Mouse (Mus musculus) heart, postnatal 0 days (tissue): ENCODE measurements around the gene Hsd17b2. TPM values are rescaled to one million over a fixed set of nuclear protein-coding genes. Genes with fewer than 3 reads are reported as not detected.

Source experiments
- ATAC-seq: fragments of 200-750 bp; cut with Nextera tagmentation; 2 replicates; pipeline ENCODE4 v1.8.0; 2017; ENCODE audit warnings: low read depth, moderate number of reproducible peaks, moderate library complexity; ENCODE audit not compliant: insufficient read depth
- DNase-seq: peaks from one replicate; pipeline ENCODE4 v3.0.0-alpha.2; 2016; ENCODE audit warnings: low spot score
- H3K27ac ChIP-seq: fragments of 300-500 bp; sonication (generic); 2 replicates; pipeline ENCODE4 v1.5.1; 2014; ENCODE audit warnings: low read depth, mild to moderate bottlenecking
- H3K27me3 ChIP-seq: fragments of 300-500 bp; sonication (generic); 2 replicates; pipeline ENCODE4 v1.6.1; 2014; ENCODE audit warnings: low read length, mixed read lengths; ENCODE audit not compliant: control insufficient read depth, insufficient read depth
- H3K36me3 ChIP-seq: fragments of 300-500 bp; sonication (generic); replicated peaks from 2 replicates; pipeline ENCODE4 v1.6.1; 2014; ENCODE audit warnings: low read length, mixed read lengths; ENCODE audit not compliant: control insufficient read depth, insufficient read depth
- H3K4me1 ChIP-seq: fragments of 300-500 bp; sonication (generic); 2 replicates; pipeline ENCODE4 v1.6.1; 2014; ENCODE audit warnings: antibody characterized with exemption; ENCODE audit not compliant: control insufficient read depth, insufficient read depth
- H3K4me2 ChIP-seq: fragments of 300-500 bp; sonication (generic); 2 replicates; pipeline ENCODE4 v1.6.1; 2014; ENCODE audit warnings: low read depth, mild to moderate bottlenecking, low read length, moderate library complexity
- H3K4me3 ChIP-seq: fragments of 300-500 bp; sonication (generic); 2 replicates; pipeline ENCODE4 v1.5.1; 2014; ENCODE audit warnings: low read depth, low read length
- H3K9ac ChIP-seq: fragments of 300-500 bp; sonication (generic); replicated peaks from 2 replicates; pipeline ENCODE4 v1.6.1; 2014; ENCODE audit warnings: low read depth, low read length, mixed read lengths
- H3K9me3 ChIP-seq: fragments of 300-500 bp; sonication (generic); replicated peaks from 2 replicates; pipeline ENCODE4 v1.6.1; 2016; ENCODE audit warnings: low read length; ENCODE audit not compliant: control insufficient read depth
- CTCF ChIP-seq: IDR thresholded peaks from 2 replicates; pipeline ENCODE4 v1.5.1; 2016; ENCODE audit warnings: antibody characterized with exemption, control low read depth, low read depth
- EP300 ChIP-seq: IDR thresholded peaks from 2 replicates; pipeline ENCODE4 v1.6.1; 2016; ENCODE audit warnings: antibody characterized with exemption, low read depth
- WGBS: fragments of 180-500 bp; shearing (Covaris S2); extraction: QIAGEN DNeasy Blood & Tissue Kit; methylation state at CpG from one replicate; pipeline ENCODE4 v1.1.7; 2014; 5-methylcytosine and 5-hydroxymethylcytosine counted together
- polyA plus RNA-seq: library from polyadenylated mRNA; unstranded; fragments of >200 nt; fragmentation: Nextera tagmentation; extraction: Ambion mirVana; gene quantifications from 2 replicates; pipeline ENCODE4 v1.2.1, GENCODE M21; 2015
- total RNA-seq: library from RNA; depleted of rRNA; stranded (reverse); fragments of >200 nt; gene quantifications from 2 replicates; pipeline ENCODE4 v1.2.3, GENCODE M21; 2014; ENCODE audit warnings: low replicate concordance

Hsd17b2 gene
- total and polyA plus RNA-seq, 2 experiments from 2014 or later: 2.3 TPM; not detected in 1

DNA sequence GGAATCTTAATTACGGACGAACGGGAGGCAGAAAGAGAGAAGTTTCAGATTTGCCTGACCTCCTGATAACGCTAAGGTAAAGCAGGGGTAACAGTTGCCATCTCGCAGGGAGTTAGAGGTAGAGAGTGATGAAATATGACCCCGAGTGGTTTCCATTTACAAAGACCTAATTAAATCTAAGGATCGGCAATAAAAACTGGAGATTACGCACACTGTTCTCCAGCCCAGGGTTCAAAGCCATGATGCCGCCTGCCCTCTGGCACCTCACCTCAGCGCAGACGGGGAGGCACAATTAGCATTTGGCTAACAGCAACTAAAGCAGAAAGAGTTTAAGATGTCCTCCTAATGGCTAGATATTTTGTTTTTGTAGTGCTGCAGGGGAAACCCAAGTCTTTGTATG lies 31.2 kb upstream of the Hsd17b2 start:
- no peak overlapping the region for H3K4me2 ChIP-seq
- ATAC-seq (no peak), DNase-seq (no peak)
- H3K9ac ChIP-seq: no peak overlapping the region
- H3K9me3 ChIP-seq: no peaks in the 10 kb centered on the region
- H3K4me1 ChIP-seq: peaks cover 5% of the 10 kb centered on the region; the same call in 1 of the 2 replicates
- 34% methylated on average over 11 of the region's 11 CpGs for WGBS
- no peaks in the 10 kb centered on the region for H3K36me3 ChIP-seq
- H3K27ac ChIP-seq: no peak overlapping the region
- TF ChIP-seq EP300 (no peak), CTCF (no peak)
- H3K27me3 ChIP-seq: 0 out of 2 replicates have a peak, but pooled peaks cover 5% of the 10 kb centered on the region
- no peak overlapping the region for H3K4me3 ChIP-seq

DNA sequence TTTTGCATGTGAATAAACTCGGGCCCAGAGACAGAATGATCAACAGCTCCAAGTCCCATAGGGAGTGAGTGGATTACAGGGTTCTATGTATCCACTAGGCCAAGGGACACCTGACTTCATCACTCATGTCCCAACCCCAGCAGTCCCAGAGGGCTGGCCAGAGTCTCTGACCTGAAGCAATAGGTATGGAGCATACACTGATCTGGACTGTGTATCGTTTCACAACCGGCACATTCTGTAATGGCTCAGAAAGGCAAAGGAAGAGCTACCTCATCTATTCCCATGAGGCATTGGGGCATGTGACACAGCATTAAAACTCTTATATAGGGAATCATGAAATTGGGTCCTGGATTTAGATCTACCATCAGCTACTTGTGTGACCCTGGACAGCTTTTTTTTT lies 29.1 kb upstream of the Hsd17b2 start:
- 88% methylated on average over 3 of the region's 3 CpGs for WGBS
- Histone ChIP-seq H3K4me2 (no peak overlapping the region), H3K27ac (no peak overlapping the region), H3K36me3 (no peaks in the 10 kb centered on the region), H3K4me3 (no peak overlapping the region), H3K4me1 (peaks cover 5% of the 10 kb centered on the region; the same call in 1 of the 2 replicates), H3K9me3 (no peaks in the 10 kb centered on the region), H3K27me3 (0 out of 2 replicates have a peak, but pooled peaks cover 5% of the 10 kb centered on the region), H3K9ac (no peak overlapping the region)
- DNase-seq: no peak
- ATAC-seq: no peak
- TF ChIP-seq CTCF (no peak), EP300 (no peak)

DNA sequence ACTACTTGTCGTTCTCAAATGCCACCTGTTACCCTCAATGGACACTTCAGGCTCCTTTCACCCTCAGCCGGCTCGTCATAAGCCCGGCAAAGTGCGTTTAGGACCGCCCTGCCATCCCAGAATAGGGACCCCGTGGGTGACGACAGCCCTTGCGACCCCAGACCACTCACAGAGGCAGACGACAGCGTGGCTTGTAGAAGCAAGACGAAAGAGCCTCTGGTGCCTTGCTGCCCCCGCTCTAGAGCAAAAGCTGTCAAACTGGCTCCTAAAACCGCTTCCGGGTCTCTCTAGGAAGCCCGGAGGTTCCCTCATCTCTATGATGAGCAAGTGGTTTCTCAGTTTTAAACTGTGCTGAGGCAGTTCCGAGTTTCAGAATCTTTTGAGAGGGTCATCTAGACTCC lies 28.3 kb upstream of the Hsd17b2 start, which contains the start of gene Sdr42e1:
Sdr42e1 (minus strand) TSS at position 260 of the 401 bp plus-strand sequence.
- Histone ChIP-seq H3K36me3 (no peaks in the 10 kb centered on the region), H3K4me2 (peak within 1 kb of the TSS; percentile 82), H3K4me1 (peaks cover 5% of the 10 kb centered on the region; the same call in 1 of the 2 replicates), H3K4me3 (peak within 1 kb of the TSS; percentile 56), H3K9ac (peak within 1 kb of the TSS; percentile 68), H3K9me3 (no peaks in the 10 kb centered on the region), H3K27me3 (0 out of 2 replicates have a peak, but pooled peaks cover 5% of the 10 kb centered on the region), H3K27ac (no peak within 1 kb of the TSS)
- 9% methylated on average over 17 of the region's 17 CpGs for WGBS
- TF ChIP-seq CTCF (no peak), EP300 (no peak)
- no peak for ATAC-seq
- DNase-seq: peak; percentile 38

DNA sequence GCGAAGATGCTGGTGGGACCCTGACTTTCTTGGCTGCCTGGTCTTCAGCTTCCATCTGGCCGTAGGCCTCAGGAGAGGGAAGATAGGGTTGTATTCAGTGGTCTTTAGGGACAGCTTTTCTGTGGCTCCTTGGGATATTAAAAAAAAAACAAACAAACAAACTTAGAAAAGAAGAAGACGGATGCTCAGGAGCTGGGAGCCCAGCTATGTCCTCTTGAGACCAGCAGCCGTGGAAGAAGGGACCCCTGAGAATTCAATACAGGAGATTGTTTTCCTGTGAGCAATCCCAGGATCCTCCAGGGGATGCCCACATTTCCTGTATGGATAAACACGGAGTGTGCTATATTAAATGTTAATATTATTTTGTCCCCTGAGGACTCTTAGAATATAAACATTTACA lies 26.5 kb upstream of the Hsd17b2 start:
- no peak overlapping the region for H3K4me2 ChIP-seq
- peaks cover 5% of the 10 kb centered on the region; the same call in 1 of the 2 replicates for H3K4me1 ChIP-seq
- TF ChIP-seq CTCF: no peak
- no peak for TF ChIP-seq EP300
- no peak overlapping the region for H3K9ac ChIP-seq
- H3K4me3 ChIP-seq: no peak overlapping the region
- 68% methylated on average over 5 of the region's 5 CpGs for WGBS
- H3K27ac ChIP-seq: no peak overlapping the region
- H3K9me3 ChIP-seq: no peaks in the 10 kb centered on the region
- H3K36me3 ChIP-seq: no peaks in the 10 kb centered on the region
- 0 out of 2 replicates have a peak, but pooled peaks cover 4% of the 10 kb centered on the region for H3K27me3 ChIP-seq
- ATAC-seq (no peak), DNase-seq (no peak)

DNA sequence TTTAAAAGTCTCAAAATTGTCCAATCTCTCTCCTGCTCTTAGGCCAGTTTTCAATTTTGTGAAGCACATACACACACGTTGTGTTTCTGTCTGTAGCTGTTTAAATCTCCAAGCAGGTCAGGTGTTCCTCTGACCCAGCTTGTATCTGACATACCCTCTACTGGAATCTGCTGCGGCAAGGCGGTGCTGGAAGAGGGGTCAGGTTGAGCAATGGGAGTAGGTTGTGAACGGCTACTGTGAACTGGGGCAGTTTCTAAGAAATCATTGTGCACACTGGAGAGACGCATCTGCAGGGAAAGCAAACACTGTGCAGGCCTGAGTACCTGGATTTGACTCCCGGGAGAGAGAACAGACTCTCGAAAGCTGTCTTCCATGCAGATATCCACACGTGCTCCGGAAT lies 25.2 kb upstream of the Hsd17b2 start:
- TF ChIP-seq CTCF (no peak), EP300 (no peak)
- H3K4me2 ChIP-seq: no peak overlapping the region
- no peak overlapping the region for H3K4me3 ChIP-seq
- no peaks in the 10 kb centered on the region for H3K36me3 ChIP-seq
- no peak overlapping the region for H3K27ac ChIP-seq
- H3K9me3 ChIP-seq: no peaks in the 10 kb centered on the region
- H3K4me1 ChIP-seq: peaks cover 5% of the 10 kb centered on the region; the same call in 1 of the 2 replicates
- ATAC-seq: no peak
- DNase-seq: no peak
- WGBS: 63% methylated on average over 9 of the region's 9 CpGs
- no peaks in the 10 kb centered on the region for H3K27me3 ChIP-seq
- no peak overlapping the region for H3K9ac ChIP-seq

DNA sequence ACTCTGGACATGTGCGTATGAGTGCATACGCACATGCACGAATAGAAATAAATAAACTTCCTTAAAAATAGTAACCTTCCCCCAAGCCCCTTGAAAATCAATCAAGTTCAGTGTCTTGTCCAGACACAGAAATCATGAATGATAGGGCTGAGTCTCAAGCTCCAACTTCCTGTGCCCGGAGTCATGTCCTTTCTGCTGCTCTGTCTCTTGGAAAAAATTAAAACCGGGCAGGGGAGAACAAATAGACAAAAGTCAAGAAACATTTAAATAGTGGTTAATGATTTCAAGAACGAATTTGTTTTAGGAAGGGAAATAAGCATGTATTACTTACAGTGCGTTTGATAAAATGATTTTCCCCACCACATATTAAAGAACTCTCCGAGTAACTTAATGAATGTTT lies 24.7 kb upstream of the Hsd17b2 start:
- H3K4me1 ChIP-seq: peaks cover 5% of the 10 kb centered on the region; the same call in 1 of the 2 replicates
- 72% methylated on average over 8 of the region's 8 CpGs for whole genome bisulfite sequencing
- H3K27ac ChIP-seq: no peak overlapping the region
- DNase-seq: no peak
- no peak overlapping the region for H3K4me3 ChIP-seq
- H3K4me2 ChIP-seq: no peak overlapping the region
- H3K9me3 ChIP-seq: no peaks in the 10 kb centered on the region
- H3K27me3 ChIP-seq: no peaks in the 10 kb centered on the region
- no peak overlapping the region for H3K9ac ChIP-seq
- no peaks in the 10 kb centered on the region for H3K36me3 ChIP-seq
- no peak for ATAC-seq
- TF ChIP-seq EP300 (no peak), CTCF (no peak)
